Mouse (Mus musculus): ENCODE data around the gene Leng8. TPM values are rescaled to one million over a fixed set of nuclear protein-coding genes. Genes with fewer than 3 reads are reported as not detected.

Gene Leng8
- 149 and 188 TPM in 2 replicates for polyA plus RNA-seq (2012)

DNA sequence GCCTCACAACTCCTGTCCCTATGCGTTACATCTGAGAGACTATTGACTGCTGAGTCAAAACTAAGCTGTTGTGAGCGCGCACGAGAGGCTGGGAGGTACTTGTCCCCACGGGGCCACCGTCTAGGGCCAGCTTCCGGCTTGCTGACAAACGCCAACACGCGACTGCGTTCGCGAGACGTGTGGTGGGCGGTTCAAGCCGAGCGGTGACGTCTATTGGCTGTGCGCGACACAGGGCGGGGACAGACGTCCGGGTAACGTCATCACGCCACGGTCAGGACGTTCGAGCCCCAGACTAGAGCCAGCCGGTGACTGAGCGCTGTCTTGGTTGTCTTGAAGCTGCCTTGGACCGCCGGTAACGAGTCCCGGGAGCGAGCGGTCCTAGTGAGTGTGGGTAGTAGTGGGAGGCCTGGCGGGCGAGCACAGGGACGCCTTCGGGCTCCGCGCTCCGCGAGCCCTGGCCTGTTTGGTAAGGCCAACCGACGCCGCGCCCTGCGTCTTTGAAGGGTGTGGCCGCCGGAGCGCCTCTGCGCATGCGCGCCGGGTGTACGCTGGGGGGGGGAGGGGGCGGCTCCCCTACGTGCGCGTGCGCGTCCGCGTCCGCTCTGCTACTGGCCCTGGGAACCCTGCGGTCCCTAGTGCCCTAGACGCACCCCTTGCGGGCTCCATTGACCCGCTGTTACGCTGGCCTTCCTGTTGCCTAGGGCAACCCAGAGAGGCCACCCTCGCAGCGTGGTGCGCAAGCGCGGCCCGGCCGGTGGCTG is at the start of gene Leng8:
Gene Leng8 (plus strand): TSS at position 269 of the 761 bp plus-strand sequence.
- TF ChIP-seq GATA1 (IDR thresholded peaks at IDR 0.05; ENCODE audit: low read length), result no peak

DNA sequence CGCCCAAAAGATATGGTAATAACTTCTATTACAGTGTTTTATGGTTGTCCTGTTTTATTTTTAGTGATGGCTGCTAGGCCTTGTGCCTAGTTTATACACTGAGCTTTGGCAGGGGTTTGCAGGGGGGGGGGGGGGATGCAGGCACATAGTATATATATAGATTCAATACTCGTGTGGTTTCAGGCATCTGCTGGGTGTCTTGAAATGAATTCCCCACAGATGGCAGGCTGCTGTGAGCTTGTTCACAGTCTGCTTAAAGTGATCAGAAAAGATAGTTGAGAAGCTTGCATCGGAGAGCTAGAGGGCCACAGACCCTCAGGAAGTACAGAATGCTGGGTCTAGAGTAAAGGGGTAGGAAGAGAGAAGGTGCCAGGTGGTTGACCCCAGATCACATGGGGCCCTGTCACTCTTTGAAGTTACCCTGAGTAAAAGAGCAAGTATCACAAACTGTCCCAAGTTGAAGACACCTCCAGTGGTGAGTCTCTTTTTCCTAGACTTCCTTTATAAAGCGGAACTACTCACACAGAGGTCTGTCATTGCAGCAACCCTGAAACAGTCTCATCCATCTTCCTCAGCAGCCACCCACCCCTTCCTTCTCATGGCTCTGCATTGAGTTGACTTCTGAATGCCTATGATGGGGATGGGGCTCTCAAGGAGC is 49.5 kb upstream of the Leng8 start:
- TF ChIP-seq GATA1 (IDR thresholded peaks at IDR 0.05; ENCODE audit: low read length), result peak; percentile 2

DNA sequence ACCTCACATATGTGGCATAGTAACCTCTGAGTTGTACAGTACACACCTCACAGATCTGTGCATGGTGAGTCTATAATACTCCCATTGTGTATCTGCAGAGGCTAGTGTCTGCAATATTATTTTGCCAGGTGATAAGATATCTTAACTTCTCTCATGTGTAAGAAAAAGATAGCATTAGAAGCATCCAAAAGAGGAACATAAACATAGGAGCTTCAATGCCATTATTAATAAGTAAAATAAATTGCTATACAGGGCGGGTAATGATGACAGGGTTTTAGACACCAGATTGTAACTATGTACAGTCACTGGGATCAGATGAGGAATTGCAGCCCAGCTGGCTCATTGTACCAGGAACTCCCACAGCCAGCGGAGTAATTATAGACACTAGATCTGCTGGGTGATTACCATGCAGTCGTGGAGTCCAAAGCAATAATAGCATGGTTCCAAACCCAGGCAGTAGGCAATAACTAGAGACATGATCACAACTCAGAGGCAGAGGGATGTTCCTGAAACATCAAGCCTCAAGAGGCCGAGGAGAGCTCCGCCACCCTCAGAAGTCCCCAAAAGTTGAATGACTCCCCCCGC is 48.9 kb upstream of the Leng8 start:
- TF ChIP-seq GATA1 (IDR thresholded peaks at IDR 0.05; ENCODE audit: low read length), result peak; percentile 3

DNA sequence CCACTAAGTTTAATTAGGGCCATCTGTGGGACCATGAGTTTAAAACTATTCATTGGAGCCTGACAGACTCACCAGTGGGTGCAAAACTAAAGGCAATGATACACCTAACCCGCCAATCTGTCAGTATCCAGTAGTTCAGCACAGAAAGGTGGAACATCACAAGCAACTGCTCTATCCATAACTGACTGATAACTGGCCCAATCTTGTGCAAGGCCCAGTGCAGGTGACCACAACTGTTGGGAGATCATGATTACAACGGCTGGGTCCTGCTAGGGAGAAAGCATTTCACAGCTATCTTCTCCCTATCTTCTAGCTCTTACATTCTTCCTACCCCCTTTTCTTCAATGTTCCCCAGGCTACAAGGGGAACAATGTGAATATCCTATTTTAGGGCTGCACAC is 48.2 kb upstream of the Leng8 start:
- TF ChIP-seq GATA1 (IDR thresholded peaks at IDR 0.05; ENCODE audit: low read length), result peak; percentile 64

DNA sequence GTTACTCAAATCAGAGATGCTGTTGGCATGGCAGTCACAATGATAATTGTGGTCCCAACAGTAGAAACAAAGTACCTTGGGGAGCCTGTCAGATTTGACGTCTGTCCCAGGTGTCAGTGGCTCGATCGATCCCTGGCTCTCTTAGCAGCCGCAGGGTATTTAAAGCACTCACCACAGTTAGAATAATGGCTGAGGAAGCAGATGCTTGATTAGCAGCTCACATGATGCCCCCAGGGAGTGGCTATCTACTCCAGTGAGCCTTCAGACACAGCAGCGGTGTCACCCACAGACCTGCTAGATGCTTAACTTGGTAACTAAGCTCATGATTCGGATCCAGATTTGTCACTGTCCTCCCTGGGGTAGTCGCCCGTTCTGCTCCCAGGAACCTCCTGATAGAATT is 45.7 kb upstream of the Leng8 start:
- TF ChIP-seq GATA1 (IDR thresholded peaks at IDR 0.05; ENCODE audit: low read length), result no peak

DNA sequence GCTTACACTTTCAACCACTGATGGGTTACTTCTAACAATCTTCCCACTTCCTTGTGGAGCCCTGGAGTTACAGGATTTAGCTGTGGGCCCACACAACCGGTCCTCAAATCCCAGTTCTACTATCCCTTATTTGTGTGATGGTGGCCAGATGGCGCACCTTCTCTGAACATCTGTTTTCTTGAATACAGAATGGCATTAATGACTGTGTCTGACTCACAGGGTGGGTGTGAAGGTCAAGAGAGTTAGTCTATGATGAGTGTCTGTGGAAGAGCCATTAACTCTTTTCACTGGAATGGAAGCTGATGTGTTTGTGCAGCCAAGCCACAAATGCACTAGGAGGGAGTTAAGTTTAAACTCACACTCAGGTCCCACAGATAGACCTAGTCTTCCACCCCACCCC is 38.5 kb upstream of the Leng8 start:
- no peak for TF ChIP-seq GATA1 (IDR thresholded peaks at IDR 0.05; ENCODE audit: low read length)

DNA sequence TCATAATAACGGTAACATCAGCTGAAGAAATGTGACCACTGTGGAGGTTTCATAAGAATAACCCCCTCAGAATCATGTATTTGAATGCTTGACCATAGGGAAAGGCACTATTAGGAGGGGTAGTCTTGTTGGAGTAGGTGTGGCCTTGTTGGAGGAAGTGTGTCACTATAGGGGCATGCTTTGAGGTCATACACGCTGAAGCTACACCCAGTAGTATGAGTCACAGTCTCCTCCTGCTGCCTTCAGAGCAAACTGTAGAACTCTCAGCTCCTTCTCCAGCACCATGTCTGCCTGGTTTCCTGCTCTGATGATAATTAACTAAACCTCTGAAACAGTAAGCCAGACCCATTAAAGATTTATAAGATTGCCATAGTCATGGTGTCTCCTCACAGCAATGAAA is 38.0 kb upstream of the Leng8 start:
- no peak for TF ChIP-seq GATA1 (IDR thresholded peaks at IDR 0.05; ENCODE audit: low read length)

DNA sequence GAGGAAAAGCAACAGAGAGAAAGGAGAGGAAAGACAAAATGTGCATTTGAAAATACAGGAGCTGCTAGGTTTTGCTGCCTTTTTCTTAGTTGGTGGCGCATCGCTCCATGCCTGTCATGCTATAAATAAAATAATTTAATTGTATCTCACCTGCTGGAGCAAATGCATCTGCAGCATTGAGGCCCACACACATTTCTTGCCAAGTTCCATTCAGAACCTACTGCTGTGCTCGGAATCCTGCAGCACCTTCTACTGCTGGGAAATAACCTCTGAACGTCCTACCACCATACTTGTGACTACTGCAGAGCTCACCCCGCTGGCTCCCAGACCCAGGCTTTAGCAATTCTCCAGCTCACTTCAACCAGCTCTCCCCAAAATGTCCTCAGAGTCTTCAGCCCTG is 35.7 kb upstream of the Leng8 start:
- no peak for TF ChIP-seq GATA1 (IDR thresholded peaks at IDR 0.05; ENCODE audit: low read length)

DNA sequence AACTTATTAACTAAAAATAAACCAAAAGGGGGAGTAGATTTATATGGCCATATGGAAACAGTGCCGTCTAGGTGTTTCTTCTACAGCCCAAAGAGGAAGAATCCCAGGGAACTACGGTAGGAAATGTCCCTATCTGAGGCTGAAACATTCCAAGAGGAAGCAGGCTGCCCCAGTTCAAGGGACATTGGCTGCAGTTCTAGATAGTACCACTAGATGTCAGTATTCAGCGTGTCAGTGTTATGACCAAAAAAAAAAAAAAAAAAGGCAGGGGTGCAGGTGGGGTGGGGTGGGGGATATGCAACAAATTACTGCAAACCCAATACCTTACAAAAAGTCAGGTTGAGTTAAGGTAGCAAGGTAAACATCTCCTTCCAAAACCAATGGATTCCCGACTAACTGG is 33.4 kb upstream of the Leng8 start:
- no peak for TF ChIP-seq GATA1 (IDR thresholded peaks at IDR 0.05; ENCODE audit: low read length)

DNA sequence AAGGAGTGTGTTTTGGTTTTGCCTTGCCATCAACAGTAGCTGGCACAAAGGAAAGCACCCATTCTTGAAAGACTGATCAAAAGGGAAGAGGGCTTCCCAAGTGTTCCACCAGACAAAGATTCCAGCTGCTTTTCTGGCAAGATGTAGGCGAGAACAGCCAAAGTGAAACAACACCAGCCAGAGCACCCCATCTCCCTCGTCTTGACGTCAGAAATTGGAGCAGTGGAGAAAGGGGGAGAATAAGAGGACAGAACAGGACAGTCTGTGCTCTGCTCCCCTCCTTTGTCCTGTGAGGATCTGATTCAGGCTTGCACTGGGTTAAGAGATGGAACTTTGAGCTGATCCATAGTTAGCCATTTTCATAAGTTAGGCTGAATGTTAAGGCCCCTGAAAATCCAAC is 25.1 kb upstream of the Leng8 start:
- no peak for TF ChIP-seq GATA1 (IDR thresholded peaks at IDR 0.05; ENCODE audit: low read length)

DNA sequence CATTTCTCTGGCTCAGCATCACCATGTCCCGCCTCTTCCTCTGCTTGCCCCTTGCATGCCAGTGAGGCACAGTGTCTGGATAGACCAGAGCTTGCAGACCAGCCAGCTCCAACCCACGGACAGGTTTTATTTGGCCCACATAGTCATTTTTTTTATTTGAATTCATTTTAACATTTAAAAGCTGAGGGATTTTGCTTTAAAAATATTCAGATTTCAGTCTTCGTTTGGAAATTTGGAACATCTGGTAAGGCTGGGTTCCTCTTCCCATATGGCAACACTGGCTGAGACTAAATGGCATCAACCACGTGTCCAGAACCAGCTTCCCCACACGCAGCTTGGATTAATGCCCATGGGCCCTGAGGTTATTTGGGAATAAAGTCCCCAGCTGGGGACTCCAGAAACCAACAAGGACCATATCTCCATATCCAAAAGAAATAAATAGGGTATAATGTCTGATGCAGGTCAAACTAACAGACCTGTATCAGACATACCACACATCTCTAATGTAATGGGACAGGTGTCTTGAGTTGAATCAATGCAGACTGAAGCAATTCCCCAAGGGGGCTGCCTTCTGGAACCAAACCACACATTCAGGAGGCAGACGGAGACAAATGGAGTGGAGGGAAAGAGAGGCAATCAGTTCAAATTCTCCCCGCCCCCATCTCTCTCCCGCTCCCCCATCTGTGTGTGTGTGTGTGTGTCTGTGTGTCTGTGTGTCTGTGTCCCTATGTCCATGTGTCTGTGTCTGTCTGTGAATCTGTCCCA is 19.6 kb upstream of the Leng8 start:
- no peak for TF ChIP-seq GATA1 (IDR thresholded peaks at IDR 0.05; ENCODE audit: low read length)

DNA sequence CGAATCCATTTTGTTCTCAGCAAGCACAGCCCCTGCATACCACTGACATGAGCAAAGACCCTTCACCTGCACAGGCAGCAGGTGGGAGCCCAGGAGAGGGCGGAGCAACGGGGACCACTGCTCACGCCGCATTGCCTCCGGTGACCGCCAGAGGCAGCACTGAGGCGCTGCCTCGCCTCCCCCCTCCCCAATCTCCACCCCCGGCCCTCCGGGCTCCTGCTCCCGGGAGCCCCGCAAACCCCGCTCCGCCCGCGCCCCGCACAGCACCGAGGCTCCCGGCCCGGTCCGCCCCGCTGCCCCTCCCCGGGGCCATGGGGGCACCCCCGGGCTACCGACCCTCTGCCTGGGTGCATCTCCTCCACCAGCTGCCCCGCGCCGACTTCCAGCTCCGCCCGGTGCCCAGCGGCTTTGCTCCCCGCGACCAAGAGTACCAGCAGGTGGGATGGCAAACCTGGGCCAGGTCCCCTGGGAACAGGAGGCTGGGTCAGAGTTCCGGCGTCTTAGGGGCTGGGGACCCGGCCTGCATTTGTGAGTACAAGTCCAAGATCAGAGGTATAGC is 17.4 kb upstream of the Leng8 start, which contains the start of gene Ttyh1:
Gene Ttyh1 (plus strand): TSS at position 65 of the 559 bp plus-strand sequence.
- TF ChIP-seq GATA1 (IDR thresholded peaks at IDR 0.05; ENCODE audit: low read length), result no peak

DNA sequence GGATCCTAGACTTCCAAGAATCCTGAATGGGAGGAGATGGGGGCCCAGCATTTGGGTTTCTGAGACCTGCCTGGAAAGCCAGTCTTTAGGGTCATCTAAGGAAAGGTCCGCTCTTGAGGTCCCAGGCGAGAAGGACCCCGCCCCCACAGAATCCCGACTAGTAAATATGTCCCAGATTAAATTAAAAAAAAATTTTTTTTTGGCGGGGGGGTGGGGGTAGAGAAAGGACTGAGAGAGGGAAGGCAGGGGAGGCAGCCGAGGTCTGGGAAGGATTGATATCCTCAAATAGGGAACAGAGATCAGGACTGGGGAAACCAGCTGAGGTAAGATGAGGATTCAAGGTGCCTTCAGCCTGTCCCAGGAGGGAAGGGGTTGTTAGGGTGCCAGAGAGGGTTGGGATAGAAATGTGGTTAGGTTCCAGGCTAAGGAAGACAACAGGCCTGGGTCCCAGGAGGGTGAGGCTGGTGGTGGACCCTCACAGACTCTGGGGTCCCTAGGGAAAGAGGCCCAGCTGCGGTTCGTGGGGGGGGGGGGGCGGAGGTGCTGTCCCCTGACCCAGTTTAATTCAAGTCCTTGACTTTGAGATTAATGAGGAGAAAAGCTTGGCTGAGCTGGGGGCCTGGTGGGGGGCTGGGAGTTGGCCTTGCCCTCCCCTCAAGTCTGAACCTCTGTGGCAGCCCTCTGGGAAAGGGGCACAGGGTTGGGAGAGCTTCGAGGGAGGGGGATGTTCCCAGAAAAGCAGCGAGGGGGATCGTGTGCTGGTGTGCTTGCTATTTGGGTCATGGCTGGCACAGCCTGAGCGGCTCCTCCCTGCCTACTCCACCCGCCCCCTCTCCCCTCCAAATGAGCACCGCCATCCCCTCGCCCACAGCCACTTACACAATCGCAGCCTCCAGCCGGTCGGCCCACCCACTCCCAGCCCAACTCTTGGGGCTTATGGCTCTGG is 16.6 kb upstream of the Leng8 start:
- TF ChIP-seq GATA1 (IDR thresholded peaks at IDR 0.05; ENCODE audit: low read length), result no peak

DNA sequence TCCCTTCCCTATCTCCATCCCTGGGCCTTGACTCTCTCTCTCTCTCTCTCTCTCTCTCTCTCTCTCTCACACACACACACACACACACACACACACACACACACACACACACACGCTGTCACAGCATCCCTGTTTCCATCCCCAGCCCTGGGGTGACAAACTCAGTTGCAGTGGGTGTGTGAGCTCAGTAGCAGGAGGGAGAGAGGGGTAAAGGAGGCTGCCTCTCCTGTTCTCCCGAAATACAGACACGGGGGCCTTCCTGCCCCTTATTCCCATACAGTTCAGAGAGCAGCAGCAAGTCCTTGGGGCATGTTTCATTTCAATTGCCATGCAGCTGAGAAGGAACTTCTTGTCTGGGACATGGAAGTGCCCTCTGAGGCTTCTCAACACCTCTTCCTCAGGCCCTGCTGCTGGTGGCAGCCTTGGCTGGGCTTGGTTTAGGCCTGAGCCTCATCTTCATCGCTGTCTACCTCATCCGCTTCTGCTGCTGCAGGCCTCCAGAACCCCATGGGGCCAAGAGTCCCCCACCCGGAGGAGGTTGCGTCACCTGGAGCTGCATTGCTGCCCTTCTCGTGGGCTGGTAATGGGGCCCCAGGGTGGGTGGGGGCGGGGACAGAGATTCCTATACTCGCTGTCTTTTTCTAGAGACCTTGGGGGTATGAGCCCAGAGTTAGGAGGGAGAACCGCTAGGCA is 14.6 kb upstream of the Leng8 start:
- no peak for TF ChIP-seq GATA1 (IDR thresholded peaks at IDR 0.05; ENCODE audit: low read length)
